Mouse (Mus musculus): Measurements from ENCODE around the gene Bsg. TPM values are rescaled to one million over a fixed set of nuclear protein-coding genes. Genes with fewer than 3 reads are reported as not detected.

The Bsg gene
- total RNA-seq, 1 experiment = 858 TPM

DNA sequence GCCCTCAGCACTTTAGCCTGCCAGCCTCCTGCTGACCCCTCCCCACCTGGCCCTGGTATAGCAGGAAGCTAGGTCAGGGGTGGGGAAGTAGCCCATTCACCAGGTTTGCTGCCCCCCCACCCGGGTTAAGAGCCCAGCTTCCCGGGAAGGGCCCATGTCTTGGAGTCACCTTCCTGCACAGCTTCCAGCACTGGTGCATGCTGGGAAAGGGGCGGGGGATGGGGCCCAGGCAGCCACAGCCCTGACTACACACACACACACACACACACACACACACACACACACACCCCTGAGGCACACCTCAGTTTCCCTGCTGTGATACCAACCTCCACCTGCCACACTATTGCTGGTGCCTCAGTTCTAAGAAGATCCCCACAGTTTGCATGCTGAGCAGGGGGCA is 42.4 kb upstream of the Bsg start:
- Histone ChIP-seq H3K27ac (ENCODE audit: insufficient read depth, low read depth, low read length, poor library complexity, severe bottlenecking) (peak overlapping the region; percentile 27; the same call in 1 of the 2 replicates), H3K9me3 (ENCODE audit: control insufficient read depth, insufficient read depth, low read depth, low read length) (no peaks in the 10 kb centered on the region), H3K4me1 (ENCODE audit: control insufficient read depth in 2 of 2, insufficient read depth in 2 of 2, low read length in 2 of 2, poor library complexity in 1 of 2) (peaks cover 4 to 25% of the 10 kb centered on the region in 2 experiments; a peak in 3 of 4 replicates), H3K9ac (ENCODE audit: insufficient read depth, low read depth, low read length, poor library complexity, severe bottlenecking) (peak overlapping the region; percentile 52; the same call in 1 of the 2 replicates), H3K36me3 (ENCODE audit: control insufficient read depth, insufficient read depth, low read length, poor library complexity, severe bottlenecking) (no peaks in the 10 kb centered on the region), H3K4me3 (ENCODE audit: insufficient read depth in 1 of 2, low read depth in 1 of 2, low read length in 2 of 2, poor library complexity in 1 of 2, severe bottlenecking in 1 of 2) (peak overlapping the region; percentile 38 to 46; a peak in 3 of 4 replicates)
- TF ChIP-seq ZNF384 (IDR thresholded peaks at IDR 0.05; ENCODE audit: low read depth, low read length) = no peak
- DNase-seq (ENCODE audit: low read depth, low spot score) = no peak
- in situ Hi-C loops (cut with MboI; ENCODE audit: low sequenced_read_pairs in 2 of 2, unreplicated experiment in 2 of 2) = no loop called here

DNA sequence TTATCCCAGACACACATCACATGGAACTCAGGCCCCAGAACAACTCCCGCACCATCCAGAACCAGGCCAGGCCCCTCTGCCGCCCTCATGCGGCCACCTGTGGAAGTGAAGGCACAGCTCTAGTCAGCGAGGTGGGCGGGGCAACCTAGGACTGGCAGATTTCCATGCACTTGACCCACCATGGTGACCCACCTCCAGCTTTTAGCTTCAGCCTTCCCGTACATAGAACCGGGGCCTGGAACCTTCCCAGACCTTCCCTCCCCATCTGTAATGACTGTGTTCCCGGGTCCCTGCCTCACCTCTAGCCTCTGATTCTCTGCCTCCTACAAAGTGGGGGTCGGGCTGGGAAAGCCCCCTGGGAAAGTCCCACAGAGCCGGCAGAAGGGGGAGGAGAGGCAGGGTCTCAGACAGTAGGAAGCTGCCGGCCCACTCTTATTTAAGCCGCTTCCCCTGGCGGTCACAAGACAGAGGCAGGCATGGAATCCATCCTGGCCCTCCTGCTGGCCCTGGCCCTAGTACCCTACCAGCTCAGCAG is 40.1 kb upstream of the Bsg start, which contains the start of gene Madcam1:
Gene Madcam1 (plus strand): TSS at position 429 of the 535 bp plus-strand sequence.
- Histone ChIP-seq H3K9ac (ENCODE audit: insufficient read depth, low read depth, low read length, poor library complexity, severe bottlenecking) (peak within 1 kb of the TSS; percentile 13; the same call in 1 of the 2 replicates), H3K27ac (ENCODE audit: insufficient read depth, low read depth, low read length, poor library complexity, severe bottlenecking) (peak within 1 kb of the TSS; percentile 10; the same call in 1 of the 2 replicates), H3K4me3 (ENCODE audit: insufficient read depth in 1 of 2, low read depth in 1 of 2, low read length in 2 of 2, poor library complexity in 1 of 2, severe bottlenecking in 1 of 2) (peak within 1 kb of the TSS; percentile 43 to 54), H3K4me1 (ENCODE audit: control insufficient read depth in 2 of 2, insufficient read depth in 2 of 2, low read length in 2 of 2, poor library complexity in 1 of 2) (peaks cover 4 to 25% of the 10 kb centered on the region in 2 experiments; a peak in 3 of 4 replicates), H3K9me3 (ENCODE audit: control insufficient read depth, insufficient read depth, low read depth, low read length) (no peaks in the 10 kb centered on the region), H3K36me3 (ENCODE audit: control insufficient read depth, insufficient read depth, low read length, poor library complexity, severe bottlenecking) (no peaks in the 10 kb centered on the region)
- DNase-seq (ENCODE audit: low read depth, low spot score) = peak; percentile 87
- TF ChIP-seq CHD2 (IDR thresholded peaks at IDR 0.05; ENCODE audit: low read depth, low read length) = no peak
- 0 out of 2 replicates have a peak, but pooled peaks have one; percentile 29 for TF ChIP-seq ZC3H11A (IDR thresholded peaks at IDR 0.05; ENCODE audit: borderline replicate concordance, low read depth, low read length)
- peak; percentile 33; the same call in 1 of the 2 replicates for TF ChIP-seq HCFC1 (IDR thresholded peaks at IDR 0.05; ENCODE audit: borderline replicate concordance, insufficient read depth, low read length)
- in situ Hi-C loops (cut with MboI; ENCODE audit: low sequenced_read_pairs in 2 of 2, unreplicated experiment in 2 of 2) = no loop called here

DNA sequence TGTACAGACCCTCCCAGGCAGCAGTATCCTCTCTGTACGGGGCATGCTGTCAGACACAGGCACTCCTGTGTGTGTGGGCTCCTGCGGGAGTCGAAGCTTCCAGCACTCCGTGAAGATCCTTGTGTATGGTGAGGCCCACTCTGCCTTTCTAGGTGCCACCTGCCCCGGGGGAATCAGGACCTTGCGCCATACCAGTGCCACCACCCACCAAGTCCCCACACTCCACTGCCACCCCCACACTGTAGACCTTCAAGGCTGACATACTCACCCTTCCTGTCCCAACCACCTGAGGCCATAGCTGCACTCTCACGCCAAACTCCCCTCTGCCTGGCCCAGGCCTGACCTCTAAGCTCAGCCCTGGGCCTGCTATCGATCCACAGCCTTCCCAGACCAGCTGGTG is 39.2 kb upstream of the Bsg start:
- in situ Hi-C loops (cut with MboI; ENCODE audit: low sequenced_read_pairs in 2 of 2, unreplicated experiment in 2 of 2) = no loop called here
- no peak overlapping the region for H3K9ac ChIP-seq (ENCODE audit: insufficient read depth, low read depth, low read length, poor library complexity, severe bottlenecking)
- no peak for DNase-seq (ENCODE audit: low read depth, low spot score)
- peaks cover 4 to 25% of the 10 kb centered on the region in 2 experiments; a peak in 3 of 4 replicates for H3K4me1 ChIP-seq (ENCODE audit: control insufficient read depth in 2 of 2, insufficient read depth in 2 of 2, low read length in 2 of 2, poor library complexity in 1 of 2)
- peak overlapping the region in 1 of 2 experiments; percentile 43; a peak in 1 of 4 replicates for H3K4me3 ChIP-seq (ENCODE audit: insufficient read depth in 1 of 2, low read depth in 1 of 2, low read length in 2 of 2, poor library complexity in 1 of 2, severe bottlenecking in 1 of 2)
- no peak for TF ChIP-seq ZNF384 (IDR thresholded peaks at IDR 0.05; ENCODE audit: low read depth, low read length)
- TF ChIP-seq HCFC1 (IDR thresholded peaks at IDR 0.05; ENCODE audit: borderline replicate concordance, insufficient read depth, low read length) = no peak
- H3K36me3 ChIP-seq (ENCODE audit: control insufficient read depth, insufficient read depth, low read length, poor library complexity, severe bottlenecking) = no peaks in the 10 kb centered on the region
- no peaks in the 10 kb centered on the region for H3K9me3 ChIP-seq (ENCODE audit: control insufficient read depth, insufficient read depth, low read depth, low read length)
- H3K27ac ChIP-seq (ENCODE audit: insufficient read depth, low read depth, low read length, poor library complexity, severe bottlenecking) = no peak overlapping the region

DNA sequence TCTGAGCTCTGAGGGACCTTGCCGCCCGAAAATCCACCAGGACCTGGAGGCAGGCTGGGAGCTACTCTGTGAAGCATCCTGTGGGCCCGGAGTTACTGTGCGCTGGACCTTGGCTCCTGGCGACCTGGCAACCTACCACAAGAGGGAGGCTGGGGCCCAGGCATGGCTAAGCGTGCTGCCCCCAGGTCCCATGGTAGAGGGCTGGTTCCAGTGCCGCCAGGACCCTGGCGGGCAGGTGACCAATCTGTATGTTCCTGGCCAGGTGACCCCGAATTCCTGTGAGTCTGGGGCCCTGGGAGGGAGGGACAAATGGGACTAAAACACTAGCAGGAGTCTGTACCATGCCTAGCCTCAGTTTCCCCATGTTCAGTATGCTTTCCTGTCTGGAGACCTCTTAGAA is 37.8 kb upstream of the Bsg start:
- Histone ChIP-seq H3K4me3 (ENCODE audit: insufficient read depth in 1 of 2, low read depth in 1 of 2, low read length in 2 of 2, poor library complexity in 1 of 2, severe bottlenecking in 1 of 2) (no peak overlapping the region), H3K9me3 (ENCODE audit: control insufficient read depth, insufficient read depth, low read depth, low read length) (no peaks in the 10 kb centered on the region), H3K36me3 (ENCODE audit: control insufficient read depth, insufficient read depth, low read length, poor library complexity, severe bottlenecking) (no peaks in the 10 kb centered on the region), H3K9ac (ENCODE audit: insufficient read depth, low read depth, low read length, poor library complexity, severe bottlenecking) (no peak overlapping the region), H3K4me1 (ENCODE audit: control insufficient read depth in 2 of 2, insufficient read depth in 2 of 2, low read length in 2 of 2, poor library complexity in 1 of 2) (peaks cover 3 to 18% of the 10 kb centered on the region in 2 experiments; a peak in 3 of 4 replicates), H3K27ac (ENCODE audit: insufficient read depth, low read depth, low read length, poor library complexity, severe bottlenecking) (no peak overlapping the region)
- in situ Hi-C loops (cut with MboI; ENCODE audit: low sequenced_read_pairs in 2 of 2, unreplicated experiment in 2 of 2) = no loop called here
- no peak for DNase-seq (ENCODE audit: low read depth, low spot score)
- TF ChIP-seq HCFC1 (IDR thresholded peaks at IDR 0.05; ENCODE audit: borderline replicate concordance, insufficient read depth, low read length) (no peak), MAFK (IDR thresholded peaks at IDR 0.05; ENCODE audit: insufficient read depth, low read depth, low read length) (no peak), ZNF384 (IDR thresholded peaks at IDR 0.05; ENCODE audit: low read depth, low read length) (no peak)

DNA sequence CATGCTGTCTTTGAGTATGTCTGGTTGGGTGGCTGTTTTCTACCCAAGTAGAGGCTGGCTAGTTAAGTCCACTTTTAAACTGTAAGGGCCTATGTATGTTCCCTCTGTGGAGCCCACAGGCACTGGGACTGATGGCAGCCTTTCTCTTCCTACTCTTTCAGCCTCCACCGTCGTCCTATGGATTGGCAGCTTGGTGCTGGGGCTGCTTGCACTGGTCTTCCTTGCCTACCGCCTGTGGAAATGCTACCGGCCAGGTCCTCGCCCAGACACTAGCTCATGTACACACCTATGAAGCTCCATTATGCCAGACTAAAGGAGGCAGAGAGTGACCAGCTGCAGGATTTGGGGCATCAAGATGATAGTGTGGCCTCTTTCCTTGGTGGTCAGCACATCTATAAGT is 36.2 kb upstream of the Bsg start:
- no peak overlapping the region for H3K27ac ChIP-seq (ENCODE audit: insufficient read depth, low read depth, low read length, poor library complexity, severe bottlenecking)
- in situ Hi-C loops (cut with MboI; ENCODE audit: low sequenced_read_pairs in 2 of 2, unreplicated experiment in 2 of 2) = no loop called here

More for the DNA sequence above, 36.2 kb upstream of the Bsg start:
- Histone ChIP-seq H3K36me3 (ENCODE audit: control insufficient read depth, insufficient read depth, low read length, poor library complexity, severe bottlenecking) (no peaks in the 10 kb centered on the region), H3K4me3 (ENCODE audit: insufficient read depth in 1 of 2, low read depth in 1 of 2, low read length in 2 of 2, poor library complexity in 1 of 2, severe bottlenecking in 1 of 2) (no peak overlapping the region), H3K9me3 (ENCODE audit: control insufficient read depth, insufficient read depth, low read depth, low read length) (no peaks in the 10 kb centered on the region), H3K9ac (ENCODE audit: insufficient read depth, low read depth, low read length, poor library complexity, severe bottlenecking) (no peak overlapping the region), H3K4me1 (ENCODE audit: control insufficient read depth in 2 of 2, insufficient read depth in 2 of 2, low read length in 2 of 2, poor library complexity in 1 of 2) (peaks cover 2 to 24% of the 10 kb centered on the region in 2 experiments; a peak in 3 of 4 replicates)
- TF ChIP-seq ZNF384 (IDR thresholded peaks at IDR 0.05; ENCODE audit: low read depth, low read length) (no peak), CHD2 (IDR thresholded peaks at IDR 0.05; ENCODE audit: low read depth, low read length) (no peak), MAFK (IDR thresholded peaks at IDR 0.05; ENCODE audit: insufficient read depth, low read depth, low read length) (no peak), HCFC1 (IDR thresholded peaks at IDR 0.05; ENCODE audit: borderline replicate concordance, insufficient read depth, low read length) (no peak), ZC3H11A (IDR thresholded peaks at IDR 0.05; ENCODE audit: borderline replicate concordance, low read depth, low read length) (no peak)
- no peak for DNase-seq (ENCODE audit: low read depth, low spot score)
